Mouse (Mus musculus): ENCODE measurements around the gene Gm5065. TPM values are rescaled to one million over a fixed set of nuclear protein-coding genes. Genes with fewer than 3 reads are reported as not detected.

Gm5065 gene
- total RNA-seq (2015; ENCODE audit: low replicate concordance) (not detected in 2 replicates), total RNA-seq (2017; ENCODE audit: low replicate concordance) (not detected in 2 replicates)

DNA sequence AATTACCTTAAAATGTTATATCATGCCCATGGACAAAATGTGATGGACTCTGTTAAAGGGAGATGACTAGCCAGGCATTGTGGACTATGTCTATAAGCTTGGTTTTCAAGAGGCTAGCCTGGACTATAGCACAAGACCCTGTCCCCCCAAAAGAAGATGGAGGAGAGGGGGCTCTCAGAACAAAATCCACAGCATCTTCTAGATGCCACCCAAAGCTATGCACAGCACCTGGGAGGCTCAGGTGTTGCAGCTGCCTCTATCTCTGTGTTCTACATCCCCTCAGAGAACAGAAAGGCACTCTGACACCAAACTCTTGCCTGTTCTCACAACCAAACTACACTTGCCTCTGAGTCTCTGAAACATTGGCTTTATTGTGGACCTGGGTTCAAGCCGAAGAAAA lies at the start of gene Gm5065:
Gene Gm5065, plus strand, starts transcription at position 301 of the 400 bp plus-strand sequence.
- no peak for ATAC-seq (replicated peaks; ENCODE audit: low FRiP score, poor library complexity, severe bottlenecking)

DNA sequence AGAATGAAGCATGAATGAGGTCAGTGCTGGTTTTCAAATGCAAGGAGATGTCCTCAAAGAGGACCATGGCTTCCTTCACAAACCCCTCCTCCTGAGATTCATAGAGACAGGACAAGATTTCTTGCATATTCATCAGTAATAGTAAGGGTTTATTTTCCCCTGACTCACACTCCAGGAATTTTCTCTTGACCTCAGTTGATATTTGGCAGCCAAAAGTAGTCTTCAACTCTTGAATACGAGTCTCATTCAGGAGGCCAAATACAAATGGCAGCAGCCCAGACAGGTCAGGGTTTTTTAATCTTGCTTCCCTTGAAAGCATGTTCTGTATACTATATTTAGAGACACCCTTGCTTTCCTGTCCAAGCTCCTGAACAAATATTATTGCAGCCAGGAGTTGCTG lies 22.8 kb upstream of the Gm5065 start:
- no peak for ATAC-seq (replicated peaks; ENCODE audit: low FRiP score, poor library complexity, severe bottlenecking)

DNA sequence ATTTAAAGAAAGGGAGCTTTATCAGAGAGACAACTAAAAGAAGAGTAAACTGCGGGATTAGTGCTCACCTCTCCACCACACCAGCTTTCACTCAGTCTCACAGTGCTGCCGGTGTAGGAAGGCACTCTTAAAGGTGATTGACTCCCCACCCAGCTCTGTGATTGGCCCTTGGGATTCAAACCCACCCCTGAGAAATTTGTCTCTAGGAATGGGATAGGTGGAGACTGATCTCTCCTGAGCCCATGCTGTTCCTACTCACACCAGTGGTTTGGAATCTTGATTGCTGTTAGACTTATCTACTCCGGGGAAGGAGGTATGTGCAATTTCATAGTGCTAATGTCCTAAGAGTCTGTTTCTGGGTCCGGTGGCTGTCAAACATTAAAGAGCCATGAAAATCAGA lies 598 bp downstream of the Gm5065 start, which contains the start of gene Nlrp2:
Gene Nlrp2, minus strand, starts transcription at position 101 of the 400 bp plus-strand sequence.
- no peak for ATAC-seq (replicated peaks; ENCODE audit: low FRiP score, poor library complexity, severe bottlenecking)

DNA sequence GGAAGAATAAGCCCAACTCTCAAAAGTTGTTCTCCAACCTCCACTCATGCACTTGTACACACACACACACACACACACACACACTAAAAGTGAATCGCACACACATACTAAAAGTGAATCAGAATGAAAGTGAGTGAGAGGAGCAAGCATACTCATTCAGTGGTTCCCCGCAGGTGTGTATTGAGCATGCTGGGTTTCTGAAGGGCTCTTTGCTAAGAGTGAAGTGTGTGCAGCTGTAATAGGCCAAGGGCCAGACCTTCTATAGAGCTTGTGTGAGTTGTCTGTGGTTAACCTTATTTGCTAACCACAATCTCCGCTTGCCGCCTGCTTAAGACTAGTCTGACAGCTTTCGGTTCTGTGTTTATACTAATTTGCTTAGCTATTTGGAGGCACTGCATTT lies 13.3 kb downstream of the Gm5065 start:
- ATAC-seq (replicated peaks; ENCODE audit: low FRiP score, poor library complexity, severe bottlenecking): no peak

DNA sequence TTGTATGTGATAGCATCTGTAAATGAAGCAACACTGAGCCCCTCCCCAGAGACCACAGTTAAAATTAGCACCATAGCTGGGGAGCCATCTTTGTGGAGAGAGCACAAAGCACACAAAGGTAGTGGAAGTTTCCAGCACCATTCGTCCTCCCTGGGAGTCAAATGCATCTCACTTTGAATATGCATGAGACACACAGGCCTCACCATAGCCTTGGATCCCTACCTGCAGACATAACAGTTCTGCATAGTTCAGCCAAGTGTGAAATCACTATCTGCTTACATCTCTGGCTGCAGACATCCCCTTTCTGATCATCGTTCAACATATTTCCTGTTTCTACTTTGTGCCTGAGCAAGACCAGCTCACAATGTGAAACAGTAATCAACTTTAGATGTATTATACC lies 16.4 kb downstream of the Gm5065 start:
- no peak for ATAC-seq (replicated peaks; ENCODE audit: low FRiP score, poor library complexity, severe bottlenecking)

DNA sequence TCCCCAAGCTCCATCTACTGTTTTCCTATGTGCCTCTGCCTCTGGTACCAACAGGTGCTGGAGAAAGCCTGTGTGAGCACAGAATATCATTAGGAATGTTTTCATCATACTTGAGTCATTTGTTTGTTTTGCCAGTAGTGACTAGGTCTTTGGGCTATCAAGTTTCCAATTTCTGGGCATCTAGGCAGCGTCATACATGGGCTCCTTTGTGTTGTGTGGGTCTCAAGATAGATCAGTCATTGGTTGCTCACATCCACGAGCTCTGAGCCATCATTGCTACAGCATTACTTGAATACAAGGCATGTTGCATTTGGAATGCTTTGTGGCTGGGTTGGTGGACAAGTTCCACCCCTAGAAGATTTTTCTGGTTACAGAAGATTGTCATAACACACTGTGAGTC lies 55.9 kb downstream of the Gm5065 start:
- ATAC-seq (replicated peaks; ENCODE audit: low FRiP score, poor library complexity, severe bottlenecking): no peak

Other genes with a start within 250 kb of the Gm5065 start
- not detected in 2 replicates for gene Rfpl4, start 233.6 kb upstream of the Gm5065 start, total RNA-seq (2015; ENCODE audit: low replicate concordance)
- gene Rfpl4, start 233.6 kb upstream of the Gm5065 start, total RNA-seq (2017; ENCODE audit: low replicate concordance): not detected in 2 replicates
- not detected in 2 replicates for gene Rasl2-9, start 224.6 kb upstream of the Gm5065 start, total RNA-seq (2015; ENCODE audit: low replicate concordance)
- not detected in 2 replicates for gene Rasl2-9, start 224.6 kb upstream of the Gm5065 start, total RNA-seq (2017; ENCODE audit: low replicate concordance)
- gene Vmn1r55, start 200.9 kb upstream of the Gm5065 start, total RNA-seq (2015; ENCODE audit: low replicate concordance): not detected in 2 replicates
- gene Vmn1r55, start 200.9 kb upstream of the Gm5065 start, total RNA-seq (2017; ENCODE audit: low replicate concordance): not detected in 2 replicates
- gene Vmn1r56, start 153.8 kb upstream of the Gm5065 start, total RNA-seq (2015; ENCODE audit: low replicate concordance): not detected in 2 replicates
- gene Vmn1r56, start 153.8 kb upstream of the Gm5065 start, total RNA-seq (2017; ENCODE audit: low replicate concordance): not detected in 2 replicates
- not detected in 2 replicates for gene Vmn1r57, start 132.0 kb upstream of the Gm5065 start, total RNA-seq (2015; ENCODE audit: low replicate concordance)
- not detected in 2 replicates for gene Vmn1r57, start 132.0 kb upstream of the Gm5065 start, total RNA-seq (2017; ENCODE audit: low replicate concordance)
- gene Nlrp2, start 498 bp downstream of the Gm5065 start, total RNA-seq (2015; ENCODE audit: low replicate concordance): not detected in 2 replicates
- gene Nlrp2, start 498 bp downstream of the Gm5065 start, total RNA-seq (2017; ENCODE audit: low replicate concordance): not detected in 2 replicates
- not detected in 2 replicates for gene Vmn1r58, start 62.9 kb downstream of the Gm5065 start, total RNA-seq (2015; ENCODE audit: low replicate concordance)
- gene Vmn1r58, start 62.9 kb downstream of the Gm5065 start, total RNA-seq (2017; ENCODE audit: low replicate concordance): not detected in 2 replicates
- not detected in 2 replicates for gene Vmn1r59, start 106.2 kb downstream of the Gm5065 start, total RNA-seq (2015; ENCODE audit: low replicate concordance)
- gene Vmn1r59, start 106.2 kb downstream of the Gm5065 start, total RNA-seq (2017; ENCODE audit: low replicate concordance): not detected in 2 replicates
- not detected in 2 replicates for gene Vmn2r28, start 143.4 kb downstream of the Gm5065 start, total RNA-seq (2015; ENCODE audit: low replicate concordance)
- gene Vmn2r28, start 143.4 kb downstream of the Gm5065 start, total RNA-seq (2017; ENCODE audit: low replicate concordance): not detected in 2 replicates
- not detected in 2 replicates for gene Vmn1r60, start 196.8 kb downstream of the Gm5065 start, total RNA-seq (2015; ENCODE audit: low replicate concordance)
- gene Vmn1r60, start 196.8 kb downstream of the Gm5065 start, total RNA-seq (2017; ENCODE audit: low replicate concordance): not detected in 2 replicates

All from erythroblast, adult 5-6 weeks (primary cell).